Mouse (Mus musculus) hindbrain, postnatal 0 days (tissue): ENCODE measurements around the gene Efcab14. TPM values are rescaled to one million over a fixed set of nuclear protein-coding genes. Genes with fewer than 3 reads are reported as not detected.
A peak's percentile ranks its signal among the peaks of the same experiment; 100 is the strongest.

Experiments used
- ATAC-seq: fragments of 200-750 bp; cut with Nextera tagmentation; 2 replicates; pipeline ENCODE4 v1.8.0; 2017; ENCODE audit warnings: mild to moderate bottlenecking, moderate TSS enrichment, moderate library complexity
- DNase-seq: peaks from one replicate; pipeline ENCODE4 v3.0.0-alpha.2; 2015; ENCODE audit warnings: low spot score
- H3K27ac ChIP-seq: fragments of 300-500 bp; sonication (generic); 2 replicates; pipeline ENCODE4 v1.5.1; 2014; ENCODE audit warnings: mild to moderate bottlenecking
- H3K27me3 ChIP-seq: fragments of 300-500 bp; sonication (generic); 2 replicates; pipeline ENCODE4 v1.6.1; 2014; ENCODE audit warnings: low read length, mixed read lengths; ENCODE audit not compliant: insufficient read depth
- H3K36me3 ChIP-seq: fragments of 300-500 bp; sonication (generic); 2 replicates; pipeline ENCODE4 v1.6.1; 2014; ENCODE audit warnings: low read length, mixed read lengths; ENCODE audit not compliant: insufficient read depth
- H3K4me1 ChIP-seq: fragments of 300-500 bp; sonication (generic); 2 replicates; pipeline ENCODE4 v1.6.1; 2014; ENCODE audit warnings: antibody characterized with exemption, low read length, mixed read lengths; ENCODE audit not compliant: insufficient read depth
- H3K4me2 ChIP-seq: fragments of 300-500 bp; sonication (generic); 2 replicates; pipeline ENCODE4 v1.6.1; 2014; ENCODE audit warnings: low read depth, mild to moderate bottlenecking, low read length, moderate library complexity, mixed read lengths
- H3K4me3 ChIP-seq: fragments of 300-500 bp; sonication (generic); 2 replicates; pipeline ENCODE4 v1.5.1; 2014; ENCODE audit warnings: low read length
- H3K9ac ChIP-seq: fragments of 300-500 bp; sonication (generic); replicated peaks from 2 replicates; pipeline ENCODE4 v1.6.1; 2014; ENCODE audit warnings: mild to moderate bottlenecking, low read length, moderate library complexity, mixed read lengths
- H3K9me3 ChIP-seq: fragments of 300-500 bp; sonication (generic); 2 replicates; pipeline ENCODE4 v1.6.1; 2016; ENCODE audit warnings: low read length, mixed read lengths
- CTCF ChIP-seq: IDR thresholded peaks from 2 replicates; pipeline ENCODE4 v1.5.1; 2016; ENCODE audit warnings: antibody characterized with exemption, control low read depth, low read depth
- WGBS: fragments of 180-500 bp; shearing (Covaris S2); extraction: QIAGEN DNeasy Blood & Tissue Kit; methylation state at CpG from one replicate; pipeline ENCODE4 v1.1.7; 2014; 5-methylcytosine and 5-hydroxymethylcytosine counted together
- polyA plus RNA-seq: library from polyadenylated mRNA; unstranded; fragments of >200 nt; fragmentation: Nextera tagmentation; extraction: Ambion mirVana; gene quantifications from 2 replicates; pipeline ENCODE4 v1.2.1, GENCODE M21; 2015
- total RNA-seq: library from RNA; depleted of rRNA; stranded (reverse); fragments of >200 nt; gene quantifications from 2 replicates; pipeline ENCODE4 v1.2.3, GENCODE M21; 2014

Efcab14 gene
- total and polyA plus RNA-seq, 2 experiments from 2014 or later = 17.0 to 20.5 TPM

DNA sequence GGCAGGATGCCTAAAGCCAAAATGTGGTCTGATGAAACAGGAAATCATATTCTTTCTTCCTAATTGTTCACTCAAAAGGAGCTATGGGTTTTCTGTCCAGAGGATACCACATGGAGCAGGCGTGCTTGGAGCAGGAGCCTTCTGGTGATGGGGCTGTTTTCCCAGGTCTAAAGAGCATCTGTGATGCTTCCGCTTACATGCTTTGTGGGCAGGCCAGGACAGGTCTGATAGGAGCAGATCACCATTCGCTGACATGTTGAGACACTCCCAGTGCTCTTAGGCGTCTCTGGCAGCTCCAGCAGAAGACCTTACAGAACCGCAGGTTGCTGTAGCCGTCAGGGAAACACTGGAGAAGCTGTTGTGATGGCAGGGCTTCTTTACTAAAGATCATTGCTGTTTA, 37.5 kb downstream of the Efcab14 start:
- no peak overlapping the region for H3K4me2 ChIP-seq
- H3K36me3 ChIP-seq = peaks cover 22% of the 10 kb centered on the region; the same call in 1 of the 2 replicates
- 86% methylated on average over 6 of the region's 6 CpGs for WGBS
- DNase-seq (no peak), ATAC-seq (no peak)
- no peaks in the 10 kb centered on the region for H3K27me3 ChIP-seq
- H3K27ac ChIP-seq = no peak overlapping the region
- no peaks in the 10 kb centered on the region for H3K9me3 ChIP-seq
- TF ChIP-seq CTCF = no peak
- H3K4me1 ChIP-seq = no peaks in the 10 kb centered on the region
- H3K9ac ChIP-seq = no peak overlapping the region
- H3K4me3 ChIP-seq = no peak overlapping the region

DNA sequence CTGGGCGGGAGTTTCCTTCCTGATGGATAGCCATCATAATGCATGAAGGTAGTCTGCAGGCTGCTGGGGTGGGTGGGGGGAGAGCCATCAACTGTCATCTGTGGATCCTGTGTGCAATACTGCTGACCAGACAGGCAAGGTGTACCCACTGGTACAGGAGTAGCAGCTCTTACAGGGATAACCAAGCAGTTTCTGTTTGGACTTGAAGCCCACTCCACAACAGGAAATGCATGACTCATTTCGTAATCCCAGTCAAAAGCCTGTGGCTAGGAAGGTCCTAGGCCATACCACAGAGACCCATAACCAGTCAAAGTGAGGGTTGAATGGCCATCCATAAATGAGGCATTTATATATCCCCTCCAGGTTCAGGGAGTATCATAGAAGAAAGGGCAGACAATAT, 40.1 kb downstream of the Efcab14 start:
- ATAC-seq = no peak
- no peak overlapping the region for H3K4me2 ChIP-seq
- H3K9ac ChIP-seq = no peak overlapping the region
- H3K4me3 ChIP-seq = no peak overlapping the region
- H3K36me3 ChIP-seq = peaks cover 15% of the 10 kb centered on the region; the same call in 1 of the 2 replicates
- no peak overlapping the region for H3K27ac ChIP-seq
- H3K9me3 ChIP-seq = no peaks in the 10 kb centered on the region
- no peaks in the 10 kb centered on the region for H3K27me3 ChIP-seq
- WGBS = 88% methylated on average over 2 of the region's 2 CpGs
- DNase-seq = no peak
- no peaks in the 10 kb centered on the region for H3K4me1 ChIP-seq
- no peak for TF ChIP-seq CTCF

DNA sequence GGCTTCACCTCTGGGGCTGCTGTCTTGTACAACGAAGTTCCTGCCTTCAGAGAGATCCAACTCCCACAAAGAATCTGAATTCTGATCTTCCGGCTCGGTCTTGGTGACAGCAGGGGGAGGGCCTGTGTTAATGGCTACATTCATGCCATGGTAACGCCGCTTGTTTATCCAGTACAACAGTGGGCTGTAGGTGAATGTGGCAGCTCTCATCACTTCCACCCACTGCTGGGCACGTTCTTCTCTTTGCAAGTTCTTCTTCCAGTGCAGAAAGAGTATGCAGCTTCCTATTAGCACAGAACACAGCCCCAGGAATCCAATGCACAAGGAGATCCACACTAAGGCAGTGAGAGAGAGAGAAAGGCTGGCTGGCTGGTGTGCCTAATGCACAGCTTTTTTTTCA, 42.7 kb downstream of the Efcab14 start:
- DNase-seq (no peak), ATAC-seq (no peak)
- WGBS = 28% methylated on average over 6 of the region's 6 CpGs
- H3K9ac ChIP-seq = no peak overlapping the region
- H3K36me3 ChIP-seq = 0 out of 2 replicates have a peak, but pooled peaks cover 6% of the 10 kb centered on the region
- TF ChIP-seq CTCF = no peak
- H3K27ac ChIP-seq = no peak overlapping the region
- no peak overlapping the region for H3K4me2 ChIP-seq
- no peaks in the 10 kb centered on the region for H3K9me3 ChIP-seq
- H3K4me1 ChIP-seq = 0 out of 2 replicates have a peak, but pooled peaks cover under 1% of the 10 kb centered on the region
- no peak overlapping the region for H3K4me3 ChIP-seq
- no peaks in the 10 kb centered on the region for H3K27me3 ChIP-seq

DNA sequence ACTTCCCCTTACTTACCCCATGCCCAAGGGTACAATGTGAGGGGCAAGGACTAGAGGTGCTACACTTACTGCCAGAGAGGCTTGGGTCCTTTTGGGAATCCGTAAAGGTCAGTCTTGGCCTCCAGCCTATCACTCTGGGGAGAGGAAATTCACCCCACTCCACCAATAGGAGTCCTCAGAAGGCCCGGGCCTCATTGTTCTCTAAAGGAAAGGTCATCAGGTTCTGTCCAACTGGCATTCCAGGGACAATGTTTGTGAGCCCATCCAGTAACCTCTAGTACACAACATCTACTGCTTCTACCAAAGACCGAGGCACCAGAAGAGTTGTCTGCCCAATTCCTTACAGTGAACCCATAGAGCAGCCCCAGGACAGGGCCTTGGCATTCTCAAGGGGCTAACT, 43.4 kb downstream of the Efcab14 start, which contains the start of gene Tex38:
Gene Tex38, minus strand, starts transcription at position 101 of the 400 bp plus-strand sequence.
- Histone ChIP-seq H3K27me3 (no peaks in the 10 kb centered on the region), H3K36me3 (0 out of 2 replicates have a peak, but pooled peaks cover 6% of the 10 kb centered on the region), H3K4me2 (no peak within 1 kb of the TSS), H3K27ac (no peak within 1 kb of the TSS), H3K4me1 (peaks cover 7% of the 10 kb centered on the region; the same call in 1 of the 2 replicates), H3K9me3 (no peaks in the 10 kb centered on the region), H3K4me3 (no peak within 1 kb of the TSS), H3K9ac (no peak within 1 kb of the TSS)
- WGBS = 85% methylated on average over 3 of the region's 3 CpGs
- ATAC-seq (no peak), DNase-seq (no peak)
- TF ChIP-seq CTCF = no peak

DNA sequence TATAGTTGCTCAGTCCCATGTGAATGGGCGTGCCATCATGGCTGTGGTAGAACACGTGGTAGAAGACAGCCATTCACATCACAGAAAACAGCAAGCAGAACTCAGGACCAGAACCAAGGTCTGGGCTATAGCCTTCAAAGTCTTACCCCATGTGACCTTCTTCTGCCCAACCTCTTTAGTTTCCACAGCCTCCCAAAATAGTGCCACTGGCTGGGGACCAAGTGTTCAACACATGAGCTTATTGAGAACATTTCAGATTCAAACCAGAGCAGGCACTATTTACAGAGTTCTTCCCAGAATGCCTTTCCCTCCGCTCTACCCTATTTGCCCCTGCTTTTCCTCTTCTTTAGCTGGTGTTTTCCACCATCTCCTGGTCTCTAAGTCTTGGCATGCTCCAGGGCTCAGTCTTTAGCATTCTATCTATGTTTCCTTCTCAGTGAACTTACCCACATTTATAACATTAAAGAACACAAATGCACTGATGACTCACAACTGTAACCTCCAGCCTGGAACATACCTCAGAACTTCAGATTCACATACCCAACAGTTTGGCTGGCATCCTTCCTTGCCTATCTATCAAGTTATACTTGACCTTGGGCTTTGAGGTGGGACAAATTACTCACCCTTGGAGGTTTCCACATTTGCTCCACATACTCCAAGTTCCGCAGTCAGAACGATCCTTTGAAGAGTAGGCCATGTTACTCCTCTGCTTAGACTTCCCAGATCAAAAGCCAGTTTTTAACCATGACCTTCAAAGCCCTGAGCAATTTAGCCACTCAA, 44.7 kb downstream of the Efcab14 start:
- DNase-seq (no peak), ATAC-seq (no peak)
- 92% methylated on average over 5 of the region's 5 CpGs for WGBS
- no peak for TF ChIP-seq CTCF
- Histone ChIP-seq H3K4me3 (no peak overlapping the region), H3K9ac (no peak overlapping the region), H3K4me2 (no peak overlapping the region), H3K4me1 (peaks cover 8% of the 10 kb centered on the region; the same call in 1 of the 2 replicates), H3K9me3 (no peaks in the 10 kb centered on the region), H3K27ac (no peak overlapping the region), H3K36me3 (no peaks in the 10 kb centered on the region), H3K27me3 (no peaks in the 10 kb centered on the region)

DNA sequence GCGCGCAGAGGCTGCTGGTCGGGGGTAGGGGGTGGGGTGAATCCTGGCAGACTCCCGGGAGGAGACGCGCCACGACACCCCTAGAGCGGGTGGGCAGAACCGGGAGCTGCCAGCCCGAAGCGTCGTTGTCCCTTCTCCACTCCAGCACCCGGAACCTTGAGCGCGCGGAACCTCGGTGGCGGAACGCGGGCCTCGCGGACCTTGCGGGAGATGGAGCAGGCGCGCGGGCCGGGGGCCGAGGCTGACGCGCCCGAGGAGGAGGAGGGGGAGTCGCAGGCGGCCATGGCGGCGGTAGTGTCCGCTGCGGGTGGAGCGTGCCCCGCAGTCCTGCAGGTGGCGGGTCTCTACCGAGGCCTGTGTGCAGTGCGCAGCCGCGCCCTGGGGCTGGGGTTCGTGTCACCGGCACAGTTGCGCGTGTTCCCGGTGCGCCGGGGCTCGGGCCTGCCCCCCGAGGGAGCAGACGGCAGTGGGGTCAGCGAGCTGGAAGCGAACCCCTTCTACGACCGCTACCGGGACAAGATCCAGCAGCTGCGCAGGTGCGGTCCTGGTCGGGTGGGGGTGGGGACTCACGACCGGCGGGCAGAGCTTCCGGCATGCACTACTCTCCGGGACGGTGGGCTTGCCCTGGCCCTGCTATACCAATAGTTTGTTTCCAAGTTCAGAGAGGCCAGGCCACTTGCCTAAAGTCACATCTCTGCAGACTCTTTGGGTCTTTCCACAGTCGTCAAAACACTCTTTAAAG, 47.4 kb downstream of the Efcab14 start, which contains the start of gene Atpaf1:
Gene Atpaf1, plus strand, starts transcription at position 44 of the 742 bp plus-strand sequence.
- Histone ChIP-seq H3K27me3 (no peaks in the 10 kb centered on the region), H3K4me3 (peak within 1 kb of the TSS; percentile 77), H3K36me3 (peaks cover 4% of the 10 kb centered on the region; the same call in 1 of the 2 replicates), H3K9ac (peak within 1 kb of the TSS; percentile 79), H3K27ac (peak within 1 kb of the TSS; percentile 76), H3K4me2 (peak within 1 kb of the TSS; percentile 71), H3K4me1 (peaks cover 8% of the 10 kb centered on the region; the same call in 1 of the 2 replicates), H3K9me3 (no peaks in the 10 kb centered on the region)
- WGBS = under 1% methylated on average over 66 of the region's 69 CpGs
- peak; percentile 29 for TF ChIP-seq CTCF
- peak; percentile 94 for ATAC-seq
- DNase-seq = peak; percentile 86
